Mouse (Mus musculus) kidney, adult 2 months (tissue): Measurements from ENCODE around the gene Kcng1. TPM values are rescaled to one million over a fixed set of nuclear protein-coding genes. Genes with fewer than 3 reads are reported as not detected.

Experiments used
- DNase-seq: peaks from one replicate; pipeline ENCODE4 v3.0.0; 2021
- H3K27ac ChIP-seq: fragments of 200-500 bp; 2 replicates; pipeline ENCODE4 v1.5.1; 2012; ENCODE audit warnings: low read depth, low read length, control low read depth, inconsistent platforms; ENCODE audit not compliant: insufficient read depth
- H3K27me3 ChIP-seq: fragments of 200-500 bp; replicated peaks from 2 replicates; pipeline ENCODE4 v1.6.1; 2012; ENCODE audit warnings: mild to moderate bottlenecking, moderate library complexity, low read length, inconsistent platforms; ENCODE audit not compliant: control insufficient read depth, insufficient read depth
- H3K36me3 ChIP-seq: fragments of 200-500 bp; 2 replicates; pipeline ENCODE4 v1.6.1; 2012; ENCODE audit warnings: mild to moderate bottlenecking, moderate library complexity, low read length, inconsistent platforms; ENCODE audit not compliant: control insufficient read depth, insufficient read depth
- H3K4me1 ChIP-seq: fragments of 200-500 bp; 2 replicates; pipeline ENCODE4 v1.6.1; 2011; ENCODE audit warnings: low read length; ENCODE audit not compliant: control insufficient read depth, insufficient read depth
- H3K4me3 ChIP-seq: fragments of 200-500 bp; 2 replicates; pipeline ENCODE4 v1.5.1; 2011; ENCODE audit warnings: mild to moderate bottlenecking, low read depth, low read length, control low read depth; ENCODE audit not compliant: insufficient read depth
- CTCF ChIP-seq: fragments of 200-500 bp; conservative IDR thresholded peaks from 2 replicates; pipeline ENCODE4 v1.5.1; 2011; ENCODE audit warnings: low read depth, mild to moderate bottlenecking, control low read depth, low read length, moderate library complexity, mixed read lengths; ENCODE audit not compliant: insufficient read depth, insufficient read length
- POLR2A ChIP-seq: fragments of 200-500 bp; IDR thresholded peaks from one replicate; pipeline ENCODE4 v1.6.1; 2011; ENCODE audit warnings: low read depth, low read length, control low read depth
- WGBS: fragments of 180-500 bp; shearing (Covaris S2); methylation state at CpG from one replicate; pipeline ENCODE4 v1.1.7; 2018; 5-methylcytosine and 5-hydroxymethylcytosine counted together
- polyA plus RNA-seq: library from polyadenylated mRNA; depleted of rRNA; stranded (reverse); fragments of >200 nt; gene quantifications from 2 replicates; pipeline ENCODE4 v1.2.3, GENCODE M21; 2012

The Kcng1 gene
- polyA plus RNA-seq, 1 experiment = 0.77 TPM

DNA sequence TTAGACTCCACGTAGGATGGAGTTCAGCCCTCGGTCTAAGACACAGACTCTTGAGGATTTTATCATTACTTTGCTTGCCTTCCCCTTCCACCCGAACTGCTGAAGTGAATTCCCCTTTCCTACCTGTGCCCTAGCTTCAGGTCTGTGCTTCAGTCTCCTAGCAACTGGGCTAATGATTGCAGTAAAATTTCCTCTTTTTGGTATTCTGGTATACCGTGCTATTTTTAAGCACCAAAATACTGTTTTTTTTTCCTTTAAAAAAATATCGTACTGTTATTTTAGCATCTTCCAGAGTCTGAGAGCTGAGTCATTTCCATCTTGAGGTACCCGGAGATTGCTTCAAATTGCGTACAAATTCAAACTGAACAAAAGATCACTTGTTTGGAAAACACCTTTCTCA lies 27.4 kb upstream of the Kcng1 start:
- H3K27me3 ChIP-seq = no peaks in the 10 kb centered on the region
- WGBS = 62% methylated on average over 7 of the region's 7 CpGs
- H3K4me3 ChIP-seq = no peak overlapping the region
- no peaks in the 10 kb centered on the region for H3K4me1 ChIP-seq
- TF ChIP-seq POLR2A = no peak
- no peak for TF ChIP-seq CTCF
- no peaks in the 10 kb centered on the region for H3K36me3 ChIP-seq
- H3K27ac ChIP-seq = no peak overlapping the region
- DNase-seq = no peak

DNA sequence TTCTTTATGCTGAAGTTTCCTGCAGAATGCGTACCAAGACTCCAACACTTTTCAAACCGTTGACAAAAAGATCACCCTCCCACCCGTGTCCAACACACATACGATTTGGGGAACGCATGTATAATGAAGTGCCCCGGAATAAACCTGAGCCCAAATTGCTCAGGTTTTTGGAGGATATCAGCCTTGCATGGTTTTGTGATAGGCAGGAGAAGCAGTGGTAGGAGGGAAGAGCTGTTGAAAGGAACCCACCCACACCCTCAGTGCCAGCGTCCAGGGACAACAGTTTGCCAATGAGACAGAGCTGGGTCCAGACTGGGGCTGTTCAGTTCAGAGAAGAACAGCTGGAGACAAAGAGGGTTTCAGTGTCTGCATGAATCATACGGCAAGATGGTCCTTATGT lies 18.1 kb upstream of the Kcng1 start:
- 83% methylated on average over 8 of the region's 8 CpGs for WGBS
- no peak for TF ChIP-seq CTCF
- no peak for TF ChIP-seq POLR2A
- H3K4me1 ChIP-seq = no peaks in the 10 kb centered on the region
- no peak overlapping the region for H3K4me3 ChIP-seq
- no peaks in the 10 kb centered on the region for H3K27me3 ChIP-seq
- no peaks in the 10 kb centered on the region for H3K36me3 ChIP-seq
- no peak for DNase-seq
- H3K27ac ChIP-seq = no peak overlapping the region

DNA sequence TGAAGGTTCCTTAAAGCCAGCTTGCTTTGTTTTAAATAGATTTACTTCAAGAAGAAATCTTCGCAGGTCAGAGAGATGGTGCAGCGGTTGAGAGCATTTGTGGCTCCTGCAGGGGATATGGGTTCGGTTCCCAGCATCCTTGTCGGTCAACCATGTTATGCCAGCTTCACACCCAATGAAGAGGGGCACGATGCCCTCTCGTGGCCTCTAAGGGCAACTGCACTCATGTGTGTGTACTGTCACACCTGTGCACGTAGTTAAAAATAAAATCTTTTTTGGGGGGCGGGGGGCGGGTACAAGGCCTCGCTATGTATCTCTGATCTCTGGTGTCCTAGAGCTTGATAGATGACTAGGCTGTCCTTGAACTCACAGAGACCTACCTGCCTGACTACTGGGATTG lies 15.0 kb upstream of the Kcng1 start:
- WGBS = 91% methylated on average over 10 of the region's 10 CpGs
- TF ChIP-seq CTCF = peak; percentile 28; the same call in 1 of the 2 replicates
- no peak for TF ChIP-seq POLR2A
- Histone ChIP-seq H3K27me3 (no peaks in the 10 kb centered on the region), H3K4me1 (no peaks in the 10 kb centered on the region), H3K36me3 (no peaks in the 10 kb centered on the region), H3K27ac (no peak overlapping the region), H3K4me3 (no peak overlapping the region)
- DNase-seq = no peak

DNA sequence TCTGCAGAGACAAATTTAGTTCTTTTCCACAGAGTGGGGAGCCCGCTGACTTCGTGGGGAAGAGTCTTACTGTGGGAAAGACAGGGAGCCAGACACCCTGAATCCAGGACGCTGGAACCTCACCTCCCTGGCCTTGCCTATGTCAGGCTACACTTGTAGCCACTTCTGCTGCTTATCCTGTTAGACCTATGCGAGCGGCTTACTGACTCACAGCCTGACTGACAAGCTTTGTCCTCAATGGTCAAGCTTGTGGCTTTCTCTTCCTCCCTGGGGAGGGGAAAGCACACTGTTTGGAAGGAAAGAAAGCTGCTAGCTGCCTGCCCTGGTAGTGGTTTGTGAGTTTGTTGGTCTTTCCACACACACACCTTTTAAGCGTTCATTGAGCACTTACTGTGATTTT lies 11.0 kb upstream of the Kcng1 start:
- Histone ChIP-seq H3K4me1 (no peaks in the 10 kb centered on the region), H3K4me3 (no peak overlapping the region), H3K27me3 (no peaks in the 10 kb centered on the region), H3K36me3 (no peaks in the 10 kb centered on the region), H3K27ac (no peak overlapping the region)
- no peak for DNase-seq
- 26% methylated on average over 6 of the region's 6 CpGs for WGBS
- no peak for TF ChIP-seq POLR2A
- TF ChIP-seq CTCF = no peak

DNA sequence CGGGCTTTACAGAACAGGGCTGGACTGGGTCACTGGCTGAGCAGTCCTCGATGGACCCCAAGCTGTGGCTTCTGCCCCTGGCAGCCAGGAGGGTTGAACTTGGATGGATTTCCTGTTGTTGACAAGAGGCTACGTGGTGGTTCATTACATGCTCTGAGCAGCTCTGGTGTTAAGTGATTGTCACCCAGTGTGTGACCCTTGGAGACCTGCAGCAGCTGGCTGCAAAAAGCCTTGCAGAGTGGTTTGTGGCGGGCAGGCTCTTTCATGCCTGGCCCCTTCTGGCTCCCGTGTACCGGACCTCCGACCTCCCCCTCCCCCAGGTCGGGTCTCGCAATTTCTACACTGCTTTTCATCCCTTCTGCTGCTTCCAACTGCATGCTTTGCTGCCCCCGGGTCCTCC lies 10.5 kb upstream of the Kcng1 start:
- DNase-seq = no peak
- no peaks in the 10 kb centered on the region for H3K4me1 ChIP-seq
- no peaks in the 10 kb centered on the region for H3K27me3 ChIP-seq
- TF ChIP-seq POLR2A (no peak), CTCF (no peak)
- WGBS = 6% methylated on average over 10 of the region's 10 CpGs
- no peak overlapping the region for H3K27ac ChIP-seq
- no peaks in the 10 kb centered on the region for H3K36me3 ChIP-seq
- H3K4me3 ChIP-seq = no peak overlapping the region

DNA sequence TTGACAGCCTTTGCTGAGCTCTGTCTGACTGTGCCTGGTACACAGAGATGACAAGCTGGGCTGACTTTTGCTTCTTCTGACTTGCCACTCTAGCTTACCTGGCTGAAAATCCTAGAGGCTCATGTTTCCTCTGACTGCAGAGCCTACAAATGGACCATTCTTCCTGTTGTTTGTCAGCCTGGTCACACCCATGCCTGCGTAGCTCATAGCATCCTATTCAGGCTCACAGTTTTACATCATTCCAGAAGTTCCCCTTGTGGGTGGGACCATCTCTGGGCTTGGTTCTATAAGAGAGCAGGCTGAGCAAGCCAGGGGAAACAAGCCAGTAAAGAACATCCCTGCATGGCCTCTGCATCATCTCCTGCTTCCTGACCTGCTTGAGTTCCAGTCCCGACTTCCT lies 8.3 kb upstream of the Kcng1 start:
- TF ChIP-seq POLR2A (no peak), CTCF (no peak)
- DNase-seq = no peak
- H3K4me1 ChIP-seq = no peaks in the 10 kb centered on the region
- no peaks in the 10 kb centered on the region for H3K27me3 ChIP-seq
- no peak overlapping the region for H3K4me3 ChIP-seq
- no peaks in the 10 kb centered on the region for H3K36me3 ChIP-seq
- no peak overlapping the region for H3K27ac ChIP-seq
- 76% methylated on average over 2 of the region's 2 CpGs for WGBS

DNA sequence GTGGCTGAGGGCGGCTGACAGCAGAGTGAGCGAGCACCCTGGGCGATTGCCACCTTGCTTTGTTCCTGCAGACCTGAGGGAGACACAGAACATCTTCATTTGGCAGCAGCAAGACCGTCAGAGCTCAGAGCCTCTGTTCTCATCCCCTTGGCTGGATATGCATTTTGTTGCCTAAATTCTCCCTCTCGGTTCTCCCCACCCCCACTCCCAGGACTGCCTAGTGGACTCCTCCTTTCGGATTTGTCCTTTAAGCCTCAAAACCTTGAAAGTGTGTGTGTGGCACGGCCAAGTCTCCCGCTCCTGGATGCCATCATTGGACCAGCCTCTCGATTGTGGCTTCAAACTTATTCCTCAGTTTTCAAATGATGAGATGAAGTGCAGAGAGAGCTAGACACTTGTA lies 7.5 kb upstream of the Kcng1 start:
- TF ChIP-seq CTCF (no peak), POLR2A (no peak)
- H3K27me3 ChIP-seq = no peaks in the 10 kb centered on the region
- H3K27ac ChIP-seq = no peak overlapping the region
- H3K36me3 ChIP-seq = no peaks in the 10 kb centered on the region
- no peak for DNase-seq
- no peak overlapping the region for H3K4me3 ChIP-seq
- WGBS = 59% methylated on average over 9 of the region's 9 CpGs
- H3K4me1 ChIP-seq = no peaks in the 10 kb centered on the region

DNA sequence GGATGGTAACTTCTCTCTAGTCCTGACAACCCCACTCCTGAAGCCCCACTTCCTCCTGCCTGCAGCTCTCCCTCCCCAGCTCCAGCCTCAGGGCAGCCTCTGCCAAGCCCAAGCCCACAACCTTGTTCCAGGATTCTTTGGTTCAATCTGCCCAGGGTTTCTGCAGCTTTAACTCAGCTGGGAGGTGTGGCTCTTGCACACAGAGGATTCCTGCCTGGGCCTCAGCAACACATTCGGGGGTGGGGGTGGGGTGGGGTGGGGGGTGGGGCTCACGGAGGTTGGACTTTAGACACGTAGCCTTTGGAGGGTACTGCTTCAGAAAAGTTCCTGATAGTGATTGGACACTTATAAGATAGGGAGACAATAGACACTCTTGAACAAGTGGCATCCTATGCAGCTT lies 5.5 kb upstream of the Kcng1 start:
- WGBS = 19% methylated on average over 3 of the region's 3 CpGs
- H3K27ac ChIP-seq = no peak overlapping the region
- H3K27me3 ChIP-seq = no peaks in the 10 kb centered on the region
- TF ChIP-seq POLR2A (no peak), CTCF (no peak)
- no peak overlapping the region for H3K4me3 ChIP-seq
- H3K4me1 ChIP-seq = no peaks in the 10 kb centered on the region
- no peaks in the 10 kb centered on the region for H3K36me3 ChIP-seq
- no peak for DNase-seq
